Mouse (Mus musculus) megakaryocyte, embryonic 14.5 days (primary cell): Measurements from ENCODE around the gene Uty. TPM values are rescaled to one million over a fixed set of nuclear protein-coding genes. Genes with fewer than 3 reads are reported as not detected.

Source experiments
- H3K27me3 ChIP-seq: replicated peaks from 2 replicates; pipeline ENCODE3; 2012; ENCODE audit warnings: inconsistent platforms
- H3K36me3 ChIP-seq: replicated peaks from 2 replicates; pipeline ENCODE3; 2012; ENCODE audit warnings: low read length, inconsistent platforms, mixed read lengths
- H3K4me1 ChIP-seq: 2 replicates; pipeline ENCODE4 v1.6.1; 2012; ENCODE audit warnings: inconsistent platforms
- H3K4me3 ChIP-seq: replicated peaks from 2 replicates; pipeline ENCODE3; 2012; ENCODE audit warnings: moderate library complexity, mild to moderate bottlenecking, inconsistent platforms
- H3K9me3 ChIP-seq: 2 replicates; pipeline ENCODE4 v1.6.1; 2012; ENCODE audit warnings: inconsistent platforms
- FLI1 ChIP-seq: IDR thresholded peaks from 2 replicates; pipeline ENCODE4 v1.6.1; 2012; ENCODE audit warnings: low read length, inconsistent platforms, mixed read lengths
- GATA1 ChIP-seq: IDR thresholded peaks from 3 replicates; pipeline ENCODE4 v1.6.1; 2012; ENCODE audit warnings: mixed read lengths, low read length, inconsistent platforms, borderline replicate concordance
- polyA plus RNA-seq: library from polyadenylated mRNA; stranded (reverse); fragments of >175 nt; gene quantifications from 2 replicates; pipeline ENCODE4 v1.2.3, GENCODE M21; 2012; ENCODE audit warnings: low replicate concordance; ENCODE audit not compliant: insufficient read depth

Uty gene
- polyA plus RNA-seq = 0.09 TPM in 1 of 2 replicates, not detected in the other

DNA sequence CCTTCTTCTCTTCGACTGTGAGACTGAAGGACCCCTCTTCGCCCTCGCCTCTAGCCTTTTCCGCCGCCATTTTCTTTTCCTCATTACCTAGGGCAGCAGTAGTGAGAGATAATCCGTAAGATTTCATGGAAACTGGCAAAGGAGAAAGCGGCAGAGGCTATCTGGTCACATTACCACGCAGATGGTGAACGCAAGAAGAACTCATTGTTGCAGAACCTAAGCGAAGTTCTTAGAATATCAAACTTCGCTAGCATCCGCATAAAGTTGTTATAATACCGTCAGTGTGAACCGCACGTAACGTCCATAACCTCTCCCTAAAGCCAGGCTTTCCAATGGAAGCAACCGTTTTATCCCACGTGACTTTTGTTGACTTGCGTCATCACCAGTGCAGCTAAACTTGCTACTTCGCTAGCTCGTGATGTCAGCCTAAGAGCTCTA is at the start of gene Uty:
Gene Uty (minus strand): TSS at position 334 of the 438 bp plus-strand sequence.
- Histone ChIP-seq H3K4me3 (peak within 1 kb of the TSS; percentile 90), H3K4me1 (no peaks in the 10 kb centered on the region), H3K36me3 (no peaks in the 10 kb centered on the region), H3K27me3 (no peaks in the 10 kb centered on the region), H3K9me3 (no peaks in the 10 kb centered on the region)
- TF ChIP-seq FLI1 (no peak), GATA1 (no peak)

DNA sequence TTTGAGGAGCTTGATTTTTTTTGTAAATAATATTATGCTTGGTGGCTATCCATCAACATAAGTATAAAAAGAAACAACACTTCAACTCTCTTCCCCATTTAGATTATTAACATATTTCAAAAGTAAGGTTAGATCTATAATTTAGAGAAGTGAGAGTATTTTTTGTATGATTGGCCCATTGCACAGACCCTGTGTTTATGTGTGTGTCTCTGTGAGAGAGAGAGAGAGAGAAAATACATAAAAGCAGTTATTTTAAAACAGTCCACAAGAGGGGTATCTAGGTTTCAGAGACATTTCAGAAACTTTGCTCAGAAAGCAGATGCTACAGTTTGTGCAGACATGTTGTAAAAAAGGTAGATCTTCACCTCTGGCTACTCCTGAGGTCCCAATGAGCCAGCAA is 48.1 kb upstream of the Uty start:
- no peaks in the 10 kb centered on the region for H3K36me3 ChIP-seq
- TF ChIP-seq GATA1 = no peak
- TF ChIP-seq FLI1 = no peak
- no peaks in the 10 kb centered on the region for H3K27me3 ChIP-seq
- no peak overlapping the region for H3K4me3 ChIP-seq
- H3K4me1 ChIP-seq = no peaks in the 10 kb centered on the region
- no peaks in the 10 kb centered on the region for H3K9me3 ChIP-seq

DNA sequence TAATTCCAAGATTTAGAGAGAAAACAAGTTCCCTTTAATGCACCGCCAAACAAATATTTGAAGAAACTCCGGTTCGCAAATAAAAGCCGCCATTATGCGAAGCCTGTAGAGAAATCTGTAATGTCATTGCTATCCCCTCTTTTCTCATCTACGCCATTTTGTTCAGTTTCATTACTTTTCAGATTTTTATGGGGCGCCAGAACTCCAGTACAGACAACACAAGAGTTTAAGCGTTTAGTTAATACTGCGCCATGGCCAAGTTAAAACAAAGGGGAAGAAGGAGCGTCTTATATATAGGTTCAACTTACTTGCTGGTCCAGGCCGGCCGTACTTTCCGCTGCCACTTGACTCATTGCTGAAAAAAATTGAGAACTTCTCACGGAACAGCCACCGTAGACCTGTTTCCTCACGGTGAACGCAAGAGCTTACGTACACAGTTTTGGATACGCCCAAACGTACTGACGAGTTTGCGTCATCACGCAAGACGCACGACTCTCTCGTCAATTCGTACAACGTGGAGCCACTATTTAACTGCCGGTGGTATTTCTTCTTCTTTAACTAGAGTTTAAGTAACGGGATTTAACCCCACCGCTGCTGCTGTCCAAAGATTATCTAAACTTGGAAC is 40.7 kb upstream of the Uty start, which contains the start of gene Ddx3y:
Gene Ddx3y (minus strand): TSS at position 459 of the 625 bp plus-strand sequence.
- Histone ChIP-seq H3K36me3 (no peaks in the 10 kb centered on the region), H3K4me3 (peak within 1 kb of the TSS; percentile 89), H3K9me3 (no peaks in the 10 kb centered on the region), H3K4me1 (no peaks in the 10 kb centered on the region), H3K27me3 (no peaks in the 10 kb centered on the region)
- TF ChIP-seq FLI1 (no peak), GATA1 (no peak)

DNA sequence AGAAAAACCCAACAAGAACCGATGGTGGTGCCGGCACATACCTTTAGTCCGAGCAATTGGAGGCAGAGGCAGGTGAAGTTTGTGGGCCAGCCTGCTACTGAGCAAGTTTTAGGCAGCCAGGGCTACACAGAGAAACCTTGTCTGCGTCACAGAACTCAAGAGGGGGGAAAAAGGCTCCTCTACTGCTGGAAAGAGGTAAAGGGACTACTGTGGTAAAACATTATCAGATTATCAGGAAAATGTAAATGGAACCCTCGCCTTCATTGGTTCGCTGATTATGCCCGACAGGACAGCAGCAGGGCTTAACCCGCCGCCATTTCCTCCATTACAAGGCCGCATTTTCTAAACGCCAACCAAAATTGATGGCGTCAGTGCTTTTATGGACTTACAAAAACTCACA is 40.2 kb upstream of the Uty start:
- Histone ChIP-seq H3K36me3 (no peaks in the 10 kb centered on the region), H3K4me1 (no peaks in the 10 kb centered on the region), H3K4me3 (peak overlapping the region; percentile 89), H3K27me3 (no peaks in the 10 kb centered on the region), H3K9me3 (no peaks in the 10 kb centered on the region)
- TF ChIP-seq GATA1 (no peak), FLI1 (no peak)

DNA sequence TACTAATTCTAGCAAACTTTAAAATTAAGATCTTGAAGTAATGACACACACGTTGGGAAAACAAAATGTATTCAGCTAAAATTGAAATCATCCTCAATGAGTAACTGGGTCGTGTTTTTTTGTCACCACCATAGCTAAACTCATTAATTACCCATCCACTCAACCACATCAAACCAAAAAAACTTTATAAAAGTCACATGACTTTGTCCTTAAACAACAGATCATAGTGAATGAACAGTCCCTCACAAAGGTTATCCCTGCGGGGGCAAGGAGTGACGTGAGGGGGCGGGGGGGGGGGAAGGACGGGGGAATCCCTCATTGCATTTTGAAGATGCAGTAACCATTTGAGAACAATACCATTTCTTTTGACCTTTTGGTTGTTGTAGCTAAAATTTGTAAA is 558 bp upstream of the Uty start:
- TF ChIP-seq GATA1 = no peak
- no peak for TF ChIP-seq FLI1
- Histone ChIP-seq H3K36me3 (no peaks in the 10 kb centered on the region), H3K9me3 (no peaks in the 10 kb centered on the region), H3K4me1 (no peaks in the 10 kb centered on the region), H3K27me3 (no peaks in the 10 kb centered on the region), H3K4me3 (no peak overlapping the region)

DNA sequence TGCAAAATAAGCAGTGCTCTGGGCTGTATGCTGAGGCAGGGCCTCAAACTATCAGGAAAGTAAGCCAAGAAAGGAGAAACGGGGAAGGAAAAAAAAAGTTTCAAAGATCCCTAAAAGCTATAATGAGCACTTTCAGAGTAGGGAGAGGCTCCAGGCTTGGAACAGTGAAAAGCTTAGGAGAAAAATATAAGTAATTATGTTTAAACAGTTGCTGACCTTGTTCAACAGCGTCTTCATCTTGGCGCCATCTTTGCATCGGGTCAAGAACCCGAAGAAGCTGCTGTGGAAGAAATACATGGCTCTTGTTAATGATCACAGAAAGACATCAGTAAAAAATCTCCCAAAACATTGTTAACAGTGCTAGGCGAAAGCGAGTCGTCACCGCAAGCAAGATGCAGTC is 619 bp downstream of the Uty start:
- H3K4me1 ChIP-seq = no peaks in the 10 kb centered on the region
- no peaks in the 10 kb centered on the region for H3K9me3 ChIP-seq
- no peaks in the 10 kb centered on the region for H3K36me3 ChIP-seq
- H3K4me3 ChIP-seq = peak overlapping the region; percentile 90
- H3K27me3 ChIP-seq = no peaks in the 10 kb centered on the region
- TF ChIP-seq GATA1 = no peak
- TF ChIP-seq FLI1 = no peak

DNA sequence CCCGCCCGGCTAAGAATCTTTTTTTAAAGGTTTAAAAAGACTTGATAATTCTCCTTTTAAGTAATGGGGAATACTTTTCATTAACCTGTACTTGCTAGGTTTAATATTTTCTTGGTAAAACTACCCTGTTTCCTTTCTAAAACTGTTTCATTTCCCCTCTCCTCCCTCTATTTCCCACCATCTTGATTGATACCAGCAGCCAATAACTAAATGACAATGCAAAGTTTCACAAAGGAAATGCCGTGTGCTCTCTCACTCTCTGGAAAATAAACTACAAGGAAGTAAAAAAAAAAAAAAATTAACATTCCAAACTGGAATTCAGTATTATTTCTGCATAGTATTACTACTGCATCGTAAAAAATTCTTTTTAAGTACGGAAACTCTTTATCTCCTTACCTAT is 1.1 kb downstream of the Uty start:
- peak overlapping the region; percentile 90 for H3K4me3 ChIP-seq
- no peaks in the 10 kb centered on the region for H3K27me3 ChIP-seq
- TF ChIP-seq FLI1 = no peak
- H3K36me3 ChIP-seq = no peaks in the 10 kb centered on the region
- H3K9me3 ChIP-seq = no peaks in the 10 kb centered on the region
- no peaks in the 10 kb centered on the region for H3K4me1 ChIP-seq

DNA sequence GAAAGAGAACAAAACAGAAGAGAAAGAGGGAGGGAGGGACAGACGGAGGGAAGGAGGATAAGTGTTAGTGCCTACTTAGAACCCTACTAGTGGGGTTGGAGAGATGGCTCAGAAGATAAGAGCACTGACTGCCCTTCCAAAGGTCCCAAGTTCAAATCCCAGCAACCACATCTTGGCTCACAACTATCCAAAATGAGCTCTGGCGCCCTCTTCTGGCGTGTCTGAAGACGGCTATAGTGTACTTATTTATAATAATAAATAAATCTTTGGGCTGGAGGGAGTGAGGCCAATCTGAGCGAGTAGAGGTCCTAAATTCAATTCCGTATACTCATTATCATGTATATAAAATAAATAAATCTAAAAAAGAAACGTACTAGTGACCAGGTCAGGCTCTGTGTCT is 25.6 kb downstream of the Uty start:
- no peaks in the 10 kb centered on the region for H3K36me3 ChIP-seq
- H3K4me3 ChIP-seq = no peak overlapping the region

DNA sequence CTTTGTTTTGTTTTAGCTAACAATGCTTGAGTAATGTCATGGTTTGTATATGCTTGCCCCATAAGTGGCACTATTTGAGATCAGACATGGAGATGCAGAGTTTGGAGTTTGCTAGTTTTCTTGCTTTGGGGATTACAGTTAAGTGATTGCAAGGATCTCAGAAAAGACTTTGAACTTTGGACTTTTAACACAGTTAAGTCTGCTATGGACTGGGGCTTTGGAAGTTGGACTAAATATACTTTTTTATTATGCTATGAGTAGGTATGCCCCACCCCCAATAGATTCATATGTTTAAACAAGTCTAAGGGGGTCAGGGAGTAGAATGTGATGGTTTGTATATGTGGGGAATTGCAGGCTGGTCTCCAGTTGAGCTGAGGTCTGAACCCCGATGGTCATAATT is 67.1 kb downstream of the Uty start:
- TF ChIP-seq GATA1 = no peak
- no peak for TF ChIP-seq FLI1
- H3K4me3 ChIP-seq = no peak overlapping the region
- H3K4me1 ChIP-seq = no peaks in the 10 kb centered on the region
- no peaks in the 10 kb centered on the region for H3K27me3 ChIP-seq
- no peaks in the 10 kb centered on the region for H3K9me3 ChIP-seq
- H3K36me3 ChIP-seq = no peaks in the 10 kb centered on the region

More for the DNA sequence above, 25.6 kb downstream of the Uty start:
- Histone ChIP-seq H3K4me1 (no peaks in the 10 kb centered on the region), H3K27me3 (no peaks in the 10 kb centered on the region), H3K9me3 (no peaks in the 10 kb centered on the region)
- no peak for TF ChIP-seq GATA1
- no peak for TF ChIP-seq FLI1

DNA sequence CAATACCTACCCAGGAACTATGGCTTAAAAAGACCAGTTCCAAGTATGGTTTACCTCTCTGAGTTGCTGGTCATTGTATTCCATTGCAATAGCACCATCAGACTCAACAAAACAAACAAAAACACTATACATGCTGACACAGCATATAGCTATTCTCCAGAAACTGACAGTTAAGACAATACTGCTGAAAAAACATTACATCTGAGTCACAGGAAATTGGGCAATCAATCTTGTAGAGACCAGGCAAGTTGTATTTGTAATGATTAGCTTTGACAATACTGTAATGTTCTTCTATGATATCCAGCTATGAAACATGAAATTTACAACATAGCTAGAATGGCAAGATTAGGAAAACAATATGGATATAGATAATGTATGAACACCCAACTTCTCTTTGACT is 82.5 kb downstream of the Uty start:
- Histone ChIP-seq H3K4me3 (no peak overlapping the region), H3K4me1 (no peaks in the 10 kb centered on the region), H3K9me3 (no peaks in the 10 kb centered on the region), H3K36me3 (no peaks in the 10 kb centered on the region), H3K27me3 (no peaks in the 10 kb centered on the region)
- TF ChIP-seq FLI1 (no peak), GATA1 (no peak)
